Mouse (Mus musculus) liver, embryonic 13.5 days (tissue): Measurements from ENCODE around the gene Ttc21a. TPM values are rescaled to one million over a fixed set of nuclear protein-coding genes. Genes with fewer than 3 reads are reported as not detected.

Experiments used
- ATAC-seq: fragments of 200-750 bp; cut with Nextera tagmentation; 2 replicates; pipeline ENCODE4 v1.8.0; 2017; ENCODE audit warnings: low read depth, mild to moderate bottlenecking, moderate number of reproducible peaks, moderate library complexity
- DNase-seq: peaks from one replicate; pipeline ENCODE4 v3.0.0; 2022
- H3K27ac ChIP-seq: fragments of 300-500 bp; sonication (generic); 2 replicates; pipeline ENCODE4 v1.5.1; 2015; ENCODE audit warnings: moderate library complexity, mild to moderate bottlenecking, inconsistent platforms
- H3K27me3 ChIP-seq: fragments of 300-500 bp; sonication (generic); 2 replicates; pipeline ENCODE4 v1.6.1; 2015; ENCODE audit warnings: mild to moderate bottlenecking, inconsistent platforms
- H3K36me3 ChIP-seq: fragments of 300-500 bp; sonication (generic); 2 replicates; pipeline ENCODE4 v1.6.1; 2015; ENCODE audit warnings: mild to moderate bottlenecking, inconsistent platforms
- H3K4me1 ChIP-seq: fragments of 300-500 bp; sonication (generic); replicated peaks from 2 replicates; pipeline ENCODE4 v1.6.1; 2015; ENCODE audit warnings: inconsistent platforms
- H3K4me2 ChIP-seq: fragments of 300-500 bp; sonication (generic); 2 replicates; pipeline ENCODE4 v1.6.1; 2015; ENCODE audit warnings: inconsistent platforms, mild to moderate bottlenecking, moderate library complexity
- H3K4me3 ChIP-seq: fragments of 300-500 bp; sonication (generic); replicated peaks from 2 replicates; pipeline ENCODE4 v1.5.1; 2015; ENCODE audit warnings: mild to moderate bottlenecking, inconsistent platforms
- H3K9ac ChIP-seq: fragments of 300-500 bp; sonication (generic); 2 replicates; pipeline ENCODE4 v1.6.1; 2015; ENCODE audit warnings: mild to moderate bottlenecking, inconsistent platforms
- H3K9me3 ChIP-seq: fragments of 300-500 bp; sonication (generic); replicated peaks from 2 replicates; pipeline ENCODE4 v1.6.1; 2016; ENCODE audit warnings: inconsistent platforms
- WGBS: fragments of 180-500 bp; shearing (Covaris S2); methylation state at CpG from one replicate; pipeline ENCODE4 v1.1.7; 2015; ENCODE audit not compliant: insufficient replicate concordance; 5-methylcytosine and 5-hydroxymethylcytosine counted together
- polyA plus RNA-seq: library from polyadenylated mRNA; unstranded; fragments of >200 nt; fragmentation: Nextera tagmentation; extraction: Ambion mirVana; gene quantifications from 2 replicates; pipeline ENCODE4 v1.2.1, GENCODE M21; 2015

Ttc21a gene
- polyA plus RNA-seq, 1 experiment from 2014 or later: 0.09 TPM

- H3K27ac ChIP-seq: no peak overlapping the region
Observed at GRCm38 (mm10) chr9:119965186-119965585, 27.8 kb downstream of the Ttc21a start.

DNA sequence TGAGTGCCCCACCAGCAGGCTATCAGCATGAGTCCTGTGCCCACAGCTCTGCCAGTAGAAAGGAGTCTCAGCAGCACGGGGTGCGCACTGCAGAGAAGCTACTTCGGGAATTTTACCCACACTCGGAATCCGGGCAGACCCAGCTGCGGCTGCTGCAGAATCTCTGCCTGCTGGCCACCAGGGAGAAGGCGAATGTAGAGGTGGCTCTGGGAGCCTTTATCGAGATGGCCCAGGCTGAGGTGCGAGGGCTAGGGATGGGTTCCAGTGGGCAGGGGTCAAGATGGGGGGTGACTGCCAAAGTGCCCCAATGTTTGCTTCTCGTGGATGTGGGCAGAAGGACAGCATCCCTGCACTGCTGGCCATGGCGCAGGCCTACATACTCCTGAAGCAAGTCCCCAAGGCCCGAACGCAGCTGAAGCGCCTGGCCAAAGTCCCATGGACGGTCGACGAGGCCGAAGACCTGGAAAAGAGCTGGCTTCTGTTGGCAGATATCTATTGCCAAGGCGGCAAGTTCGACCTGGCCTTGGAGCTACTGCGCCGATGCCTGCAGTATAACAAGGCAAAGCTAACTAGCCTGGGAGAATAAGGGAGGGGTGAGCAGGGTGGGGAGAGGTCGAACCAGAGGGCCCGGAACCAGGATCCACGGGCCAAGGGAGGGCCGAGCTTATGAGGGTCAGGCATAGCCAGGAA lies 29.0 kb downstream of the Ttc21a start:
- 83% methylated on average over 26 of the region's 26 CpGs for WGBS
- Histone ChIP-seq H3K4me1 (peaks cover 21% of the 10 kb centered on the region), H3K36me3 (no peaks in the 10 kb centered on the region), H3K27ac (no peak overlapping the region), H3K9me3 (no peaks in the 10 kb centered on the region), H3K4me3 (no peak overlapping the region), H3K9ac (no peak overlapping the region), H3K27me3 (no peaks in the 10 kb centered on the region), H3K4me2 (no peak overlapping the region)
- no peak for DNase-seq
- no peak for ATAC-seq

More at GRCm38 (mm10) chr9:119965186-119965585, 27.8 kb downstream of the Ttc21a start:
- ATAC-seq (no peak), DNase-seq (no peak)
- Histone ChIP-seq H3K4me1 (peaks cover 21% of the 10 kb centered on the region), H3K9me3 (no peaks in the 10 kb centered on the region), H3K9ac (no peak overlapping the region), H3K36me3 (no peaks in the 10 kb centered on the region), H3K4me2 (no peak overlapping the region), H3K27me3 (no peaks in the 10 kb centered on the region), H3K4me3 (no peak overlapping the region)
- WGBS: 49% methylated on average over 3 of the region's 3 CpGs

DNA sequence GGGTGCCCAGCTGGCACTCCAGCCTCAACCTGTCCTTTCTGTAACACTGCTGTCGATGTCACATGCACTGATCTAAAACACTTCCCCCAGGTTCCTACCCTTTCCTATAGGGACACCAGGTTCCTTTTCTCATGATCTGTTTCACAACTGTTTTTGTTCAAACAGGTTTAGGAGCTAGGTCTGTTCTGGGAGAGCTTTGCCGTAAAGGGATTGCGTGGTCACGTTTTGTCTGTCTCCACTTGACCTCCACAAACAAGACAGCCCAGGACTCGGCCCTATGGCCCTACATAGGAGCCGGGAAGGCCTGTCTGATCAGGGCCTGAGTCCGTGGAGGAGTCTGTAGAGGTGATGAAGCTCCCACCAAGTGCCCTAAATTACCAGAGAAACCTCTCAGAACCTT lies 32.4 kb downstream of the Ttc21a start:
- ATAC-seq (no peak), DNase-seq (no peak)
- Histone ChIP-seq H3K27me3 (no peaks in the 10 kb centered on the region), H3K36me3 (peaks cover 23% of the 10 kb centered on the region), H3K27ac (no peak overlapping the region), H3K9me3 (no peaks in the 10 kb centered on the region), H3K4me3 (no peak overlapping the region), H3K9ac (no peak overlapping the region), H3K4me1 (peaks cover 5% of the 10 kb centered on the region), H3K4me2 (no peak overlapping the region)
- WGBS: 69% methylated on average over 7 of the region's 7 CpGs

DNA sequence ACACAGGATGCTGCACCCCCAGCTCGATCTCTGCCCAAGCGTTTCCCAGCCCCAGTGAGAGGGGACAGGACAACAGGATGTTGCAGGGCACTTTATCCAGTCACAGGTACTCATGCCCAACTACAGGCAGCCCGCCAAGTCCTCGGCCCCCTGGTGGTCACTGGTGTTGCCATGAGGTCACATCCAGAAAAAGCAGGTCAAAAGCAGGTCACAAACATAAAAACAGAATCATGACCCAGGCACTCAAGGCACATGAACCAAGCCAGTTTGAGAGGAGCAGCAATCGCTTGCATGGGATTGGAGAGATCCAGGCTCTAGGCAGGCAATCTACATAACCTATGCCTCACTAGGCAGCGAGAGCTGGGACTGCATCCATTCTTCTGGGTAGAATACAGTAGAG lies 32.8 kb downstream of the Ttc21a start:
- Histone ChIP-seq H3K4me2 (no peak overlapping the region), H3K4me3 (no peak overlapping the region), H3K9me3 (no peaks in the 10 kb centered on the region), H3K36me3 (peaks cover 23% of the 10 kb centered on the region), H3K9ac (no peak overlapping the region), H3K27ac (no peak overlapping the region), H3K27me3 (no peaks in the 10 kb centered on the region), H3K4me1 (peaks cover 4% of the 10 kb centered on the region; the same call in 1 of the 2 replicates)
- ATAC-seq (no peak), DNase-seq (no peak)
- 40% methylated on average over 6 of the region's 6 CpGs for WGBS

GRCm38 (mm10) chr9:119970763-119971656 lies 33.6 kb downstream of the Ttc21a start:
- DNase-seq (no peak), ATAC-seq (no peak)
- no peak overlapping the region for H3K27ac ChIP-seq
- H3K4me2 ChIP-seq: no peak overlapping the region
- no peak overlapping the region for H3K9ac ChIP-seq
- H3K36me3 ChIP-seq: peaks cover 23% of the 10 kb centered on the region
- no peaks in the 10 kb centered on the region for H3K9me3 ChIP-seq
- WGBS: 76% methylated on average over 7 of the region's 7 CpGs
- H3K4me3 ChIP-seq: no peak overlapping the region
- H3K27me3 ChIP-seq: no peaks in the 10 kb centered on the region
- peaks cover 4% of the 10 kb centered on the region; the same call in 1 of the 2 replicates for H3K4me1 ChIP-seq

DNA sequence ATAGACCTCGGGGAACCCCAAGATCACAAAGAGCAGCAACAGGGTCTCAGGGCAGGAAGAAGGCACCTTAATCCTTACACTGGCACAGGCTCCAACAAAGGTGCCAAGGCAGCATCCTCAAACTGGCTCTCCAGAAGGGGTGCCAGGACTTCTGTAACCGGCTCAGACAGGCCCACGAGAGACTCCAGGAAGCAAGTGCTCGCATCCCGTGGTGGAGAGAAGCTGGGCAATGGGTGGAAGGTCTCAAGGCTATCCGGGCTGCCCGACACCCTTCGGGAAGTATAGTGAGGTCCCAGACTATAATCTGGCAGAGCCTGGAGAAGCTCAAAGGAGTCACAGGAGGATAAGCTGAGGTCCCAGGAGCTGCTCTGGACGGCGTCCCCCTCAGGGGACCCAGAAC lies 34.8 kb downstream of the Ttc21a start:
- Histone ChIP-seq H3K9me3 (no peaks in the 10 kb centered on the region), H3K36me3 (peaks cover 23% of the 10 kb centered on the region), H3K9ac (no peak overlapping the region), H3K4me3 (no peak overlapping the region), H3K27ac (no peak overlapping the region), H3K4me1 (peaks cover 14% of the 10 kb centered on the region), H3K27me3 (no peaks in the 10 kb centered on the region), H3K4me2 (no peak overlapping the region)
- ATAC-seq (no peak), DNase-seq (no peak)
- WGBS: 80% methylated on average over 10 of the region's 10 CpGs

- Histone ChIP-seq H3K4me3 (no peak overlapping the region), H3K4me2 (no peak overlapping the region), H3K27me3 (no peaks in the 10 kb centered on the region), H3K36me3 (peaks cover 23% of the 10 kb centered on the region), H3K4me1 (peaks cover 18% of the 10 kb centered on the region), H3K27ac (no peak overlapping the region), H3K9ac (no peak overlapping the region), H3K9me3 (no peaks in the 10 kb centered on the region)
- ATAC-seq (no peak), DNase-seq (no peak)
- 83% methylated on average over 12 of the region's 12 CpGs for whole genome bisulfite sequencing
Observed at GRCm38 (mm10) chr9:119972582-119972981, 35.2 kb downstream of the Ttc21a start.

DNA sequence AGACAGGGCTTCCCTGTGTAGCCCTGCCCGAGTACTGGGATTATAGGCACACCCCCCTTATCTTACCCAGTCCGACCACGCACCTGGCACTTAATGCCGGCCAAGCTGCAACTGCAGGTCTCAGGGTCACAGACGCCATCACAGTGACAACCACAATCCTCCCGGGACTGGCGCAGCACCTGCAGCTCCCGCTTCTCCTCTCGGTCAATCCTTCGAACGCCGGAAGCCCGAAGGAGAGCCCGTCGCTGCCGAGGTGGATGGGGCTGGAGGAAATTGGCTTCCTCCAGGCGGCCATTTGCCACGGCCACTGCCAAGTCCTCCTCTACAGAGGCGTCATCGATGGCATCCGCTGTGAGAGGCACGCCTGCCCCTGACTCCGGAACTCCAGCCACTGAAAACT lies 35.9 kb downstream of the Ttc21a start:
- no peak for ATAC-seq
- Histone ChIP-seq H3K4me3 (no peak overlapping the region), H3K27me3 (no peaks in the 10 kb centered on the region), H3K4me1 (peaks cover 25% of the 10 kb centered on the region), H3K36me3 (peaks cover 23% of the 10 kb centered on the region), H3K9me3 (no peaks in the 10 kb centered on the region), H3K4me2 (no peak overlapping the region), H3K27ac (no peak overlapping the region), H3K9ac (no peak overlapping the region)
- WGBS: 82% methylated on average over 23 of the region's 23 CpGs
- DNase-seq: no peak

- no peak for ATAC-seq
- WGBS: 91% methylated on average over 27 of the region's 27 CpGs
- Histone ChIP-seq H3K9ac (no peak overlapping the region), H3K36me3 (peaks cover 23% of the 10 kb centered on the region), H3K27ac (no peak overlapping the region), H3K4me3 (no peak overlapping the region), H3K9me3 (no peaks in the 10 kb centered on the region), H3K4me2 (no peak overlapping the region), H3K27me3 (no peaks in the 10 kb centered on the region), H3K4me1 (peaks cover 33% of the 10 kb centered on the region)
- DNase-seq: no peak
Observed at GRCm38 (mm10) chr9:119973869-119974520, 36.6 kb downstream of the Ttc21a start.

- peaks cover 39% of the 10 kb centered on the region for H3K4me1 ChIP-seq
- H3K4me3 ChIP-seq: no peak overlapping the region
- no peaks in the 10 kb centered on the region for H3K27me3 ChIP-seq
- H3K36me3 ChIP-seq: peaks cover 23% of the 10 kb centered on the region
- no peak for DNase-seq
- WGBS: 74% methylated on average over 5 of the region's 5 CpGs
- no peak overlapping the region for H3K27ac ChIP-seq
- no peak overlapping the region for H3K4me2 ChIP-seq
- H3K9me3 ChIP-seq: no peaks in the 10 kb centered on the region
- ATAC-seq: no peak
- no peak overlapping the region for H3K9ac ChIP-seq
Observed at GRCm38 (mm10) chr9:119974609-119975008, 37.2 kb downstream of the Ttc21a start.

GRCm38 (mm10) chr9:119975286-119975685 lies 37.9 kb downstream of the Ttc21a start:
- H3K9me3 ChIP-seq: no peaks in the 10 kb centered on the region
- no peak overlapping the region for H3K9ac ChIP-seq
- H3K4me3 ChIP-seq: no peak overlapping the region
- 80% methylated on average over 4 of the region's 4 CpGs for WGBS
- H3K27ac ChIP-seq: no peak overlapping the region
- H3K4me1 ChIP-seq: peaks cover 45% of the 10 kb centered on the region
- ATAC-seq (no peak), DNase-seq (no peak)
- peaks cover 23% of the 10 kb centered on the region for H3K36me3 ChIP-seq
- no peaks in the 10 kb centered on the region for H3K27me3 ChIP-seq
- no peak overlapping the region for H3K4me2 ChIP-seq
